Comparison of ENCODE assay signal across 8 mouse cellular contexts in genomic region chr14:76883231-76883651, GRCm38 (mm10).
DNase-seq lines count a peak whose midpoint lies in the region; ATAC-seq lines count a peak whose summit lies in the region.

No protein-coding gene starts in this region.

- no peaks in the 10 kb centered on the region for H3K9me3 ChIP-seq in lung, embryonic 16.5 days (ENCODE audit: control insufficient read depth, low read length)
- H3K9me3 ChIP-seq in embryonic facial prominence, embryonic 13.5 days: no peaks in the 10 kb centered on the region
- H3K9me3 ChIP-seq in hindbrain, embryonic 15.5 days: no peaks in the 10 kb centered on the region
- no peaks in the 10 kb centered on the region for H3K9me3 ChIP-seq in neural tube, embryonic 12.5 days

- H3K27ac ChIP-seq in lung, embryonic 16.5 days (ENCODE audit: low read length): peak overlapping the region; percentile 32; the same call in 1 of the 2 replicates
- H3K27ac ChIP-seq in embryonic facial prominence, embryonic 13.5 days: peak overlapping the region; percentile 23; the same call in 1 of the 2 replicates
- peak overlapping the region; percentile 80 for H3K27ac ChIP-seq in hindbrain, embryonic 15.5 days (replicated peaks)
- peak overlapping the region; percentile 27; the same call in 1 of the 2 replicates for H3K27ac ChIP-seq in neural tube, embryonic 12.5 days

- H3K36me3 ChIP-seq in lung, embryonic 16.5 days (ENCODE audit: control insufficient read depth, insufficient read depth, low read length): no peaks in the 10 kb centered on the region
- H3K36me3 ChIP-seq in embryonic facial prominence, embryonic 13.5 days: no peaks in the 10 kb centered on the region
- no peaks in the 10 kb centered on the region for H3K36me3 ChIP-seq in hindbrain, embryonic 15.5 days
- no peaks in the 10 kb centered on the region for H3K36me3 ChIP-seq in neural tube, embryonic 12.5 days

- peak; percentile 68; the same call in 1 of the 2 replicates for ATAC-seq in lung, embryonic 16.5 days (ENCODE audit: low read depth)
- peak; percentile 64; the same call in 1 of the 2 replicates for ATAC-seq in embryonic facial prominence, embryonic 13.5 days (ENCODE audit: insufficient number of reproducible peaks, insufficient read depth, low FRiP score, low TSS enrichment, low read depth)
- peak; percentile 55; the same call in 1 of the 2 replicates for ATAC-seq in hindbrain, embryonic 15.5 days (ENCODE audit: low FRiP score, low read depth)
- peak; percentile 69 for ATAC-seq in neural tube, embryonic 12.5 days (ENCODE audit: low FRiP score, low read depth)

- H3K4me3 ChIP-seq in lung, embryonic 16.5 days (ENCODE audit: low read length): no peak overlapping the region
- H3K4me3 ChIP-seq in embryonic facial prominence, embryonic 13.5 days: no peak overlapping the region
- H3K4me3 ChIP-seq in hindbrain, embryonic 15.5 days: no peak overlapping the region
- H3K4me3 ChIP-seq in neural tube, embryonic 12.5 days: no peak overlapping the region

- peak overlapping the region; percentile 22; the same call in 1 of the 2 replicates for H3K4me2 ChIP-seq in lung, embryonic 16.5 days (ENCODE audit: low read depth, low read length)
- no peak overlapping the region for H3K4me2 ChIP-seq in embryonic facial prominence, embryonic 13.5 days
- H3K4me2 ChIP-seq in hindbrain, embryonic 15.5 days: peak overlapping the region; percentile 27
- H3K4me2 ChIP-seq in neural tube, embryonic 12.5 days (replicated peaks): peak overlapping the region; percentile 26

- DNase-seq in lung, postnatal 14 days: no peak
- DNase-seq in thymus, postnatal 25 days: no peak
- no peak for DNase-seq in urinary bladder, postnatal 36 days (ENCODE audit: low spot score in 2 of 2)
- no peak for DNase-seq in cerebellum, adult 9-10 months

- H3K9ac ChIP-seq in lung, embryonic 16.5 days (ENCODE audit: low read length): no peak overlapping the region
- H3K9ac ChIP-seq in embryonic facial prominence, embryonic 13.5 days: no peak overlapping the region
- no peak overlapping the region for H3K9ac ChIP-seq in hindbrain, embryonic 15.5 days
- no peak overlapping the region for H3K9ac ChIP-seq in neural tube, embryonic 12.5 days

- WGBS in lung, embryonic 16.5 days: 48% methylated on average over 3 of the region's 3 CpGs
- 30% methylated on average over 3 of the region's 3 CpGs for WGBS in embryonic facial prominence, embryonic 13.5 days
- WGBS in hindbrain, embryonic 15.5 days: 22% methylated on average over 3 of the region's 3 CpGs
- 20% methylated on average over 3 of the region's 3 CpGs for WGBS in neural tube, embryonic 12.5 days

- no peaks in the 10 kb centered on the region for H3K27me3 ChIP-seq in lung, embryonic 16.5 days (ENCODE audit: control insufficient read depth, insufficient read depth, low read depth, low read length)
- H3K27me3 ChIP-seq in embryonic facial prominence, embryonic 13.5 days: no peaks in the 10 kb centered on the region
- H3K27me3 ChIP-seq in hindbrain, embryonic 15.5 days: no peaks in the 10 kb centered on the region
- 0 out of 2 replicates have a peak, but pooled peaks cover 2% of the 10 kb centered on the region for H3K27me3 ChIP-seq in neural tube, embryonic 12.5 days (replicated peaks)

- peaks cover 20% of the 10 kb centered on the region for H3K4me1 ChIP-seq in lung, embryonic 16.5 days (replicated peaks; ENCODE audit: control insufficient read depth, insufficient read depth, low read length)
- peaks cover 23% of the 10 kb centered on the region for H3K4me1 ChIP-seq in embryonic facial prominence, embryonic 13.5 days
- peaks cover 32% of the 10 kb centered on the region for H3K4me1 ChIP-seq in hindbrain, embryonic 15.5 days (replicated peaks)
- H3K4me1 ChIP-seq in neural tube, embryonic 12.5 days: peaks cover 22% of the 10 kb centered on the region

Comparison
In these comparisons a context has a peak if more than half of its experiments do, and no peak if none do; other contexts are left out.
1. H3K27ac ChIP-seq: peak in every context shown above with its lines; median percentile 80 in hindbrain, embryonic 15.5 days; 32 in lung, embryonic 16.5 days; 27 in neural tube, embryonic 12.5 days; 23 in embryonic facial prominence, embryonic 13.5 days.